Mouse (Mus musculus): ENCODE measurements at regions not wholly inside any gene's neighbourhood (a gene's known extent, or its start where the extent isn't known, plus 50 kb on each side); places are given as distances from the start of the nearest gene placed in this dataset.

DNA sequence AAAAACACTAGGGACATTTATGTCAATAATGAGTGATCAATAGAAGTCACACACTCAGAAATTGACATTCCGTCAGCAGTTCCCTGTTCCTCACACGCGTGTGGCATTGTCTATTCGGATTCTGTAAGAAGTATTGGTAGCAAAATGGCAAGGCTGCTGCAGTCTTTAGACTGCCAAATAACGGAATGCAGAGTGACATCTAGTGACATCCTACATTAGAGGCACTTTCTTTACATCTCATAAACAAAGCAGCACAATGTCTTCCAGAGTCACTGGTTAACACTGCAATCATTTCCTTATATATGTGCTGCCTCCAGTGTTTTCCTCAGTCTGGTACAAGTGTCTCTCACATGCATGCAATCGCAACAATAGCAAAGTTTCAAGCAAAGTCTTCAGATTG is 342.9 kb downstream of the Rpl36a-ps1 start:
- H3K27me3 ChIP-seq (ENCODE audit: insufficient read depth, poor library complexity, severe bottlenecking) = no peaks in the 10 kb centered on the region
- H3K9me3 ChIP-seq = no peaks in the 10 kb centered on the region
- no peaks in the 10 kb centered on the region for H3K36me3 ChIP-seq
- WGBS = 80% methylated on average over 6 of the region's 6 CpGs
- no peak overlapping the region for H3K27ac ChIP-seq
- no peak for DNase-seq (ENCODE audit: low spot score)
- H3K4me1 ChIP-seq (replicated peaks) = no peaks in the 10 kb centered on the region
- no peak overlapping the region for H3K4me3 ChIP-seq

DNA sequence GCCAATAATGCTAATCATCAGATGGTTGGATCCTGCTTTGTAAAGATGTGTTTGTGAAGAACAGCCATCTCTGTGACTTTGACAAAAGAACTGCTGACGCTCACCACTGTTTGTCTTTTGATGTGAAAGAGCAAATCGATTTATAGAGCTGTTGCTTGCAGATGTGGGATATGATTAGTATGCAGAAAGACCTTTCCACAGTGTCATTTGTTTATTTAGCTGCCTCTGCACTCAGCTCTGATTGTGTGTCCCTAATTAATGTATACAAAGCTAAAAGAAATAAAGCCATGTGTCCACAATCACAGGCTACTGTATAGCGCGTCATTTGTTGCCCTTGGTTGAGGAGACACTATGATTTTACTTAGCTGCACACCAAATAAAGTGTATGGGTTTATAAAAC is 343.6 kb downstream of the Rpl36a-ps1 start:
- H3K27ac ChIP-seq = no peak overlapping the region
- H3K9me3 ChIP-seq = no peaks in the 10 kb centered on the region
- 84% methylated on average over 4 of the region's 4 CpGs for WGBS
- no peaks in the 10 kb centered on the region for H3K4me1 ChIP-seq (replicated peaks)
- no peak overlapping the region for H3K4me3 ChIP-seq
- DNase-seq (ENCODE audit: low spot score) = no peak
- H3K36me3 ChIP-seq = no peaks in the 10 kb centered on the region
- H3K27me3 ChIP-seq (ENCODE audit: insufficient read depth, poor library complexity, severe bottlenecking) = no peaks in the 10 kb centered on the region

DNA sequence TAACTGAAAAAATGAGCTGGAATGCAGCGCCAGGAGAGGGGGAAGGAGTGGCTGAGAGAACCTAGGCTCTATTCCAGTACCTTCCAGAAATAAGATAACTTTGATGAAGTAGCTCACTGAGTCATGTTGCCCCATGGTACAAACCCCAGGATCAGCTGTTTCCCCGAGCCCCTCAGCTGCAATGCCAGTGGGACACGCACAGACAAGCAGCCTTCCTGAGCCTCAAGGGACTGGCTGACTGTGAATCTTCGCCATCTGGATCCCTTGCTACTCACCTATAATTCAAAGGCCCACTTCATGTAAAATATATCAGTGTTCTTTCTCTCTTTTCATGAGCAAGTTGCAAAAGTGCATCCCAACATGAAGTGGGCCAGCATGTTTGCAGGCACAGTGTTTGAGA is 346.5 kb downstream of the Rpl36a-ps1 start:
- WGBS = 89% methylated on average over 4 of the region's 4 CpGs
- DNase-seq (ENCODE audit: low spot score) = no peak
- Histone ChIP-seq H3K9me3 (no peaks in the 10 kb centered on the region), H3K36me3 (no peaks in the 10 kb centered on the region), H3K27ac (no peak overlapping the region), H3K27me3 (ENCODE audit: insufficient read depth, poor library complexity, severe bottlenecking) (no peaks in the 10 kb centered on the region), H3K4me1 (replicated peaks) (peaks cover 6% of the 10 kb centered on the region; the same call in 1 of the 2 replicates), H3K4me3 (no peak overlapping the region)

DNA sequence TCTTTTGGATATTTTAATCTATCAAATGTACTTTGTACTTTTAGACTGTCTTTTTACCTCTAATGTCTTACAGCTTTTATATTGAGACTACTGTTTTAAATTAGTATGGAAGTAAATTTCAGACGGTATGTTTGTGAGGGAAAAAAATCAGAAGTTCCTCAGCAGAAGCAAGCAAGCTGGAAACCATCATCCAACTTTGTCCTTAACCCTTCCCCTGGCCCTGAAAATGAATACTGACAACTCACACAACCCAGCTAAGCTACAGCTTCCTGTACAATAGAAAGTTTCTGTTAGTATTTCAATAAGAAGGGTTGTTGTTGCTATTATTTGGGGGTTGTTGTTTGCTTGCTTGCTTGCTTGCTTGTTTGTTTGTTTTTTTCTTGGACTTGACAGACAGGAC is 350.4 kb downstream of the Rpl36a-ps1 start:
- Histone ChIP-seq H3K4me1 (replicated peaks) (peaks cover 9% of the 10 kb centered on the region; the same call in 1 of the 2 replicates), H3K27me3 (ENCODE audit: insufficient read depth, poor library complexity, severe bottlenecking) (no peaks in the 10 kb centered on the region), H3K27ac (no peak overlapping the region), H3K9me3 (no peaks in the 10 kb centered on the region), H3K36me3 (no peaks in the 10 kb centered on the region), H3K4me3 (no peak overlapping the region)
- DNase-seq (ENCODE audit: low spot score) = no peak
- WGBS = 82% methylated on average over 1 of the region's 1 CpGs

DNA sequence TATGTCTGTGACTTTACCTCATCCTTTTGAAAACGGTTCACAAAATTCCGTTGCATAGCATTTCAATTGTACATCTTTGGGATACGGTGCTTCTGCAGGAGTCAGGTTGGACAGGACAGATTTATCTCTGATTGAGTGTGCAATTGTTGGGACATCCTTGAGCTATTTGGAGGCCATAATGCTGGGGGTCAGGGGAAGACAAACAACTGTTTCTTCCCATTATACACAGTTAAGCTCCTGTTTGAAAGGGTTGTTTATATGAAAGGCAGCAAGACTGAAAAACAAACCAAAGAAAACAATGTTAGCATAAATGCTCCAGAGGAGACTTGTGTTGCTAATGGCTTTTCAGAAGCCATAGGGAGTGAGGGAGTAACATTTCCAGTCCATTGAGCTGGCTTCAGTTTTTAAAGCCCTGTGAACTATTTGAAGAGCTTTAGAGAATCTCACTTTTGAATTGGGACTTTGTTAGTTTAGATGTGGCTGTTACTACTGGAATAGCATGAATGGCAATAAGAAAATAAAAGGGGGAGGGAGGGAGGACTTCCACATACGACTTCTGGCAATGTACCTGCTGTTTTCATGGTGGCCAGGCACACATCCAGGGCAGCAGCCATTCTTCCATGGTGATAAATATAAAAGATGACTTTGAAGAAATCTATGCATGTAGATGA is 351.3 kb downstream of the Rpl36a-ps1 start:
- Histone ChIP-seq H3K4me3 (no peak overlapping the region), H3K9me3 (no peaks in the 10 kb centered on the region), H3K27me3 (ENCODE audit: insufficient read depth, poor library complexity, severe bottlenecking) (no peaks in the 10 kb centered on the region), H3K4me1 (replicated peaks) (peaks cover 14% of the 10 kb centered on the region), H3K27ac (no peak overlapping the region), H3K36me3 (no peaks in the 10 kb centered on the region)
- WGBS = 54% methylated on average over 4 of the region's 4 CpGs
- DNase-seq (ENCODE audit: low spot score) = no peak

DNA sequence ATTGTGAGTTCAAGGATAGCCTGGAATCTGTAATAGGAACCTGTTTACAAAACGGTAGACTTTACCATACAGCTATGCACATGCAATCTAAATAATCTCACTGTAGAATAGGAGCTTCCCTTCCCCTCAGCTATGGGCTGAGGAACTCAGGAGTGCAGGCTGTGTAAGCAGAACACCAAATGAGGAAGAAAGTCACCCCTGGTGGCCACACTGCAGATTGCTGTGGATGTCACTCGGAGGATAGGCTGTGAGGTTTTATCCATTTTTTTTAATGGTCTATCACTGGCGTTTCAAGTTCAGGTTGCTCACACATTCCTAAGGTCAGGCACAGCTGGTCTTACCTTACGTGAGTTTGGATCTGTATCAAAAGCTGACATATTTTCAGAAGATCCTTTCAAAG is 365.1 kb downstream of the Rpl36a-ps1 start:
- Histone ChIP-seq H3K4me3 (no peak overlapping the region), H3K27me3 (ENCODE audit: insufficient read depth, poor library complexity, severe bottlenecking) (no peaks in the 10 kb centered on the region), H3K36me3 (no peaks in the 10 kb centered on the region), H3K4me1 (replicated peaks) (no peaks in the 10 kb centered on the region; the same call in 1 of the 2 replicates), H3K27ac (no peak overlapping the region), H3K9me3 (no peaks in the 10 kb centered on the region)
- WGBS = 75% methylated on average over 4 of the region's 4 CpGs
- DNase-seq (ENCODE audit: low spot score) = no peak

DNA sequence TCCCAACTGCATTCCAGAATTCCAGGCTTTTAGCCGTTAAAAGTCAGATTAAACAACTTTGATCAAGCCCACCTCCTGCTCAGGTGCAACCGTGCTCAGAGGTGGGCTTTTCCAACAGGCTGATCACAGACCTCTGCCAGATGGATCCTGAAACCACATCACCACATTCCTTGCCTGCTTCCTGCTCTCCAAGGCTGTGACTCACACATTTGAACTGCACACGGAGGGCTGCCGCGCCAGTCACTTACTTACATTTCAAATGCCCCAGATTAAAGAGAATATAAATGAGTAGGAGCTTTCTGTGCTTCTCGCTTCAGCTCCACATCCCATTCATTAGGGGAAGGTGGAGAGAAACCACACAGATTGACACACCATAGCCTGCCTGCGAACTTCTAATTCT is 367.6 kb downstream of the Rpl36a-ps1 start:
- Histone ChIP-seq H3K27ac (no peak overlapping the region), H3K9me3 (no peaks in the 10 kb centered on the region), H3K27me3 (ENCODE audit: insufficient read depth, poor library complexity, severe bottlenecking) (no peaks in the 10 kb centered on the region), H3K4me3 (no peak overlapping the region), H3K4me1 (replicated peaks) (no peaks in the 10 kb centered on the region; the same call in 1 of the 2 replicates), H3K36me3 (no peaks in the 10 kb centered on the region)
- DNase-seq (ENCODE audit: low spot score) = no peak
- WGBS = 62% methylated on average over 7 of the region's 7 CpGs

DNA sequence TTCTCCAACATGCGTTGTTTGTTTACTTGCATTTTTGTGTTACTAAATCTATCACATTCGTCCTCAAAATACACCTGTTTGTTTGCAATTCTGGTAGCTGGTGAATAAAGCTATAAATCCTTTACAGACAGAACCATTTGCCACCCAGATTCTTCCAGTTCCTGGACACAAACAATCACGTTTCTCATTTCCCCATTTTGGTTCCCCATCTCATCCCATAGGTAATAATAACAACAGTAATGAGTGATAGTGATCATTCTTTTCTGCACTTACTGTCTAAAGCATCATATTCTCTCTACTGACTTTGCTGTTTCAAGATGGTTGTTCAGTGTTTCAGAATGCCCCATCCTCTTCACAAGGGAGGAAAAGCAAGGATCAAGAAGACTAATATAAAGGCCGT is 368.3 kb downstream of the Rpl36a-ps1 start:
- H3K36me3 ChIP-seq = no peaks in the 10 kb centered on the region

DNA sequence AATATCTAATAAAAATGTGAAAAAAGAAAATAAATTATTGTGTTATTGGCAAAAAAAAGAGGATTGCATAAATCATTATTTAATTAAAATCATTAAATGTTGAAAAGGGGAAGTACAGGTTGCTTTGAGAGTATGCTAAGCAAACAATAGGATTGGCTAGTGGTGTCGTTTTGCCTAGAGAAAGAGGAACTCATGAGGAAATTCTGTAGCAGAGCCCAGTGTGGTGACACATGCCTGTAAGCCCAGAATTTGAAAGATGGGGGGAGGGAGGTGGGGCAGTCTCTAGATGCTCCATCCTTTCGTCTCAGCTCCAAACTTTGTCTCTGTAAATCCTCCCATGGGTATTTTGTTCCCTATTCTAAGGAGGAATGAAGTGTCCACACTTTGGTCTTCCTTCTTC is 388.3 kb downstream of the Rpl36a-ps1 start:
- WGBS = 63% methylated on average over 2 of the region's 2 CpGs
- no peaks in the 10 kb centered on the region for H3K9me3 ChIP-seq
- H3K36me3 ChIP-seq = no peaks in the 10 kb centered on the region
- no peak overlapping the region for H3K27ac ChIP-seq
- no peaks in the 10 kb centered on the region for H3K27me3 ChIP-seq (ENCODE audit: insufficient read depth, poor library complexity, severe bottlenecking)
- DNase-seq (ENCODE audit: low spot score) = no peak
- H3K4me1 ChIP-seq (replicated peaks) = no peaks in the 10 kb centered on the region; the same call in 1 of the 2 replicates
- H3K4me3 ChIP-seq = no peak overlapping the region

More for the DNA sequence above, 368.3 kb downstream of the Rpl36a-ps1 start:
- no peaks in the 10 kb centered on the region for H3K27me3 ChIP-seq (ENCODE audit: insufficient read depth, poor library complexity, severe bottlenecking)
- H3K4me1 ChIP-seq (replicated peaks) = peaks cover 4% of the 10 kb centered on the region; the same call in 1 of the 2 replicates
- no peak overlapping the region for H3K4me3 ChIP-seq
- H3K27ac ChIP-seq = no peak overlapping the region
- 90% methylated on average over 4 of the region's 4 CpGs for WGBS
- no peaks in the 10 kb centered on the region for H3K9me3 ChIP-seq
- no peak for DNase-seq (ENCODE audit: low spot score)

DNA sequence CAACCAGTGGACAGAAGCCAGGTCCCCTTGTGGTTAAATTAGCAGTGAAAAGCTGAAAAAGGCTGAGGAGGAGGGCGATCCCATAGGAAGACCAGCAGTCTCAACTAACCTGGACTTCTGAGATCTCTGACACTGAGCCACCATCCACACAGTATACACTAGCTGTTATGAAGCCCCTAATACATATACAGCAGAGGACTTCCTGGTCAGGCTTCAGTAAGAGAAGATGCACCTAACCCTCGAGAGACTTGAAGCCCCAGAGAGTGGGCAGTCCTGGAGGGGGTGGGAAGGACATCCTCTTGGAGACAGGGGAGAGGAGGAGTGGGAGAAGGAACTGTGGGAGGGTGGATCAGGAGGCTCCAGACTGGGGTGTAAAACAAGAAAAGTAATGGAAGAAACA is 397.9 kb downstream of the Rpl36a-ps1 start:
- Histone ChIP-seq H3K27ac (no peak overlapping the region), H3K4me1 (replicated peaks) (no peaks in the 10 kb centered on the region), H3K4me3 (no peak overlapping the region), H3K27me3 (ENCODE audit: insufficient read depth, poor library complexity, severe bottlenecking) (no peaks in the 10 kb centered on the region), H3K36me3 (no peaks in the 10 kb centered on the region), H3K9me3 (no peaks in the 10 kb centered on the region)
- no peak for DNase-seq (ENCODE audit: low spot score)
- WGBS = 86% methylated on average over 2 of the region's 2 CpGs

DNA sequence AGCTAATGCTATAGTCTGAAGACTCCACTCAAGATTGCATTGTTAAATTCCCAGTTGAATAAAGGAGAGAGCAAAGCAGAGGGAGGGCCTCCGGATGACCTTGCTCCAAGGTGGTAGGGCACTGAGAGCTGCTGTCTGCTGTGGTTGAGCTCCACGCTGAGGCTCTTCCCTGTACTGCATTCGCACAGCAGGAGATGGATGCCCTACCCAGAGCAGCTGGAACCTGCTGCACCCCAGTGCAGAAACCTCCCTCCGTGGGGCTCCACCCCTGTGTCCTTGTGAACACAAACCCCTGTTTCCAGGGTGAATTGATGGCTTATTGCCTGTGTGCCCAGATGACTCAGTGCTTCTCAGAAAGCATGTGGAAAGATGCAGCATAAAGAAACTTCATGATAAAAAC is 404.3 kb downstream of the Rpl36a-ps1 start:
- no peak overlapping the region for H3K4me3 ChIP-seq
- peak; percentile 46 for DNase-seq (ENCODE audit: low spot score)
- H3K9me3 ChIP-seq = no peaks in the 10 kb centered on the region
- peaks cover 4% of the 10 kb centered on the region for H3K4me1 ChIP-seq (replicated peaks)
- WGBS = 6% methylated on average over 4 of the region's 4 CpGs
- no peak overlapping the region for H3K27ac ChIP-seq
- no peaks in the 10 kb centered on the region for H3K36me3 ChIP-seq
- no peaks in the 10 kb centered on the region for H3K27me3 ChIP-seq (ENCODE audit: insufficient read depth, poor library complexity, severe bottlenecking)

DNA sequence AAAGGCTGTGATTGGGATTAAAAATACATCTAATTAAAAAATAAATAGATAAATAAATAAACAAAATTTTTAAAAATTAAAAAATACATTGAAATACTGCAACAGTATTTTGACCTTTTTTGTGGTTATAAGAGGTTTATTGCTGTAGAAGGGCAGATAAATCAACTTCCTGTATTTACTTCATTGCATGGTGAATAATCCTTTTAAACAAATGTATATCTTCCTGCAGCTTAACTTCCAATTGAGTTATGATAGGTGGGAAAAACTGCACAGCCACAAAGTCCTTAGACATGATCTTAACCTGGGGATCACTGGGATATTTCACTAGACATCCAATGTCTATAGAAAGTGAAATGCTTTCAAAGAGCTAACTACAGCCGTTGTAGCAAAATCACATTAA is 402.1 kb upstream of the Dach1 start:
- DNase-seq (ENCODE audit: low spot score) = no peak
- no peaks in the 10 kb centered on the region for H3K4me1 ChIP-seq (replicated peaks)
- WGBS = 92% methylated on average over 1 of the region's 1 CpGs
- no peaks in the 10 kb centered on the region for H3K27me3 ChIP-seq (ENCODE audit: insufficient read depth, poor library complexity, severe bottlenecking)
- no peaks in the 10 kb centered on the region for H3K36me3 ChIP-seq
- H3K27ac ChIP-seq = no peak overlapping the region
- H3K9me3 ChIP-seq = no peaks in the 10 kb centered on the region
- H3K4me3 ChIP-seq = no peak overlapping the region

DNA sequence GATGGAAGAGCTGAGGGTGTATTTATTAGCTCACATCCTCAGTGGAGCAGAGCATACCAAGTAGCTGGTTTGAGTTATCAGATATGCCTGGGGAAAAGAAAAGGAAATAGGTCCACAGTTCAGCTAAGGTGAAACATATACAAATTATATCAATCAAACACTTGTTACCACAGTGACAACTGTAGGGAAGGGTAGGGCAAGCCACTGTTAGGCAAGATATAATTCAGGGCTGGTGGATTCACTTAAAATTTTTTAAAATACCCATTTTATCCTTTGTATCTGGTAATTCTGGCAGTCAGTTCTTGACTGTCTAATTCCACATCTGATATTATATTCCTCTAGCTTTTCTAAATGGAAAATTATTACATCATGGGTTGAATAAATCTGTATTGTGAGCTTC is 392.4 kb upstream of the Dach1 start:
- H3K36me3 ChIP-seq = no peaks in the 10 kb centered on the region
- H3K4me3 ChIP-seq = no peak overlapping the region
- H3K27me3 ChIP-seq (ENCODE audit: insufficient read depth, poor library complexity, severe bottlenecking) = no peaks in the 10 kb centered on the region
- H3K9me3 ChIP-seq = no peaks in the 10 kb centered on the region
- DNase-seq (ENCODE audit: low spot score) = no peak
- no peak overlapping the region for H3K27ac ChIP-seq
- H3K4me1 ChIP-seq (replicated peaks) = no peaks in the 10 kb centered on the region

DNA sequence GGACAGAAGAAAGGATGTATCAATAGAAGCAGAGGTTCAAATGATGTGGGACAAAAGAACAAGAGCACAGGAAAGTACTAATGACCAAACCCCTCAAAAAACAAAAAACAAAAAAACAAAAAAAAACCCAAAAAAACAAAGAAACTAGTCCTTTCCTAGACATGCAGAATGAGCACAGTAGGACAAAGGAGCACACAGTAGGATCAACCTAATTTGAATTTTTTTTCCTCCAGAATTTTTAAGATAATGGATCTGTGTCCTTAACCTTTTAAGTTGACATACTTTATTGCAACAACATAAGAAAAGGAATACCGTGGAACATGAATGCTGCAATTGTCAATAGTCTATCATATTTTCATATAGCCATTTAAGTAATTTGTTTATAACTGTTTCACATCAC is 370.2 kb upstream of the Dach1 start:
- Histone ChIP-seq H3K4me1 (replicated peaks) (peaks cover 14% of the 10 kb centered on the region), H3K27me3 (ENCODE audit: insufficient read depth, poor library complexity, severe bottlenecking) (no peaks in the 10 kb centered on the region), H3K27ac (no peak overlapping the region), H3K4me3 (no peak overlapping the region), H3K36me3 (no peaks in the 10 kb centered on the region), H3K9me3 (no peaks in the 10 kb centered on the region)
- WGBS = 97% methylated on average over 1 of the region's 1 CpGs
- DNase-seq (ENCODE audit: low spot score) = no peak

Data from hindbrain, embryonic 10.5 days (tissue).